Mouse (Mus musculus): ENCODE results near the gene Ank2. TPM values are rescaled to one million over a fixed set of nuclear protein-coding genes. Genes with fewer than 3 reads are reported as not detected.

Ank2 gene
- polyA plus RNA-seq, 1 experiment from 2014 or later, result 118 TPM

DNA sequence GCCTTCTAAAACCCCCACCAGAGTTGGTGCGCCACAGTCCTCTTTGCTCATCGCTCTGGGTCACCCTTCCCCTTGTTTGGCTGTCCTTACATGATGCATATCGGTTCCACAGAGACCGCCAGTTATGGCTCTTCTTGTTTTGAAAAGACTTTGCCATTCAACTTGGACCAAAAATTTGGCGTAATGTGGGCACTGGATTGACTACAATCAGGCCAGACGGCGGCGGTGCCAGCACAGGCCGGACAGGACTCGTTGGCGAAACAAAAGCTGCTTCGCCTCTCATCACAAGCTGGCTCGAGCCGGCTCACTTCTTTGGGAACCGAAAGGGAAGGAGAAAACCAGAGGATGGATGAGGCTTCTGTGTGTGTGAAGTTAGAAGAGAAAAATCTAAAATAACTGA, 135.6 kb downstream of the Ank2 start:
- Histone ChIP-seq H3K9me3 (ENCODE audit: control insufficient read depth, low read length) (no peaks in the 10 kb centered on the region), H3K27ac (ENCODE audit: low read depth, low read length) (no peak overlapping the region), H3K4me1 (replicated peaks; ENCODE audit: control insufficient read depth, insufficient read depth, low read length) (no peaks in the 10 kb centered on the region), H3K4me3 (ENCODE audit: low read depth, low read length) (no peak overlapping the region), H3K9ac (ENCODE audit: low read depth, low read length) (no peak overlapping the region), H3K36me3 (ENCODE audit: control insufficient read depth, insufficient read depth, low read length) (no peaks in the 10 kb centered on the region), H3K4me2 (replicated peaks; ENCODE audit: low read depth, low read length) (no peak overlapping the region), H3K27me3 (ENCODE audit: control insufficient read depth, insufficient read depth, low read length) (no peaks in the 10 kb centered on the region)
- 88% methylated on average over 15 of the region's 15 CpGs for WGBS
- ATAC-seq (ENCODE audit: low FRiP score) (no peak), DNase-seq (ENCODE audit: low spot score) (no peak)

DNA sequence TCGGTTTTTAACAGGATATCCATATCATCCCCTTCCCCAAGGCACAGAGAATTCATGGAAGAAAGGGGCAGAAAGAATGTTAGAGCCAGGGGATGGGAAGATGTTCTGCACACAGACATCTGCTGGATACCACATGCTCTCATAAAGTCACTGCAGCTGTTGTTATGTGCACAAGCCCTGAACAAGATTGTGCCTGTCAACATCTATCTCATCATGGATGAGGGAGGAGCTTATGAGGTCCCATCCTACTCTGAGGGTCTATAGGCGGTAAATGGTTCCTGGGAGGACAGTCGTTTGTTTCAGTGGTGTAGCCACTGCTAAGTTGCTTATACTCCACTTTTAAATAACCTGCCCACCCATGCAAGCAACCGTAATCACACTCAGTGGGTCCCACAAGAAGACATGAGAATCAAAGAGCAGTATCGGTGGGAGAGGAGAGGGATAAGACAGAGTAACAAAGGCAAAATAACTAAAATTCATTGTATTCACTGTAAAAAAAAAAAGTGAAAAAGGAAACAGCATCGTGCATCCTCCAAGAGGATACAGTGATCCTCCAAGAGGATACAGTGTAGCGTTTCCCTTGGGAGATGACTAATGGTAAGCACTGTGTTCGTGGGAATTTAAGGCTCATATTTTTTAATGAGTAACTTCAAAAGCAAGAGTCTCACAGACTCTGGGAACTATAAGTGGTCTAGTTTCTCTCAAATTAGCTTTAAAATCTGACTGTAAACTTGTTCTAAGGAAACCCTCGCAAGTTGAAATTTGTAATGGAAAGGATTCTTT, 136.3 kb downstream of the Ank2 start:
- Histone ChIP-seq H3K4me2 (replicated peaks; ENCODE audit: low read depth, low read length) (no peak overlapping the region), H3K27ac (ENCODE audit: low read depth, low read length) (no peak overlapping the region), H3K9ac (ENCODE audit: low read depth, low read length) (no peak overlapping the region), H3K27me3 (ENCODE audit: control insufficient read depth, insufficient read depth, low read length) (no peaks in the 10 kb centered on the region), H3K4me1 (replicated peaks; ENCODE audit: control insufficient read depth, insufficient read depth, low read length) (no peaks in the 10 kb centered on the region), H3K36me3 (ENCODE audit: control insufficient read depth, insufficient read depth, low read length) (no peaks in the 10 kb centered on the region), H3K9me3 (ENCODE audit: control insufficient read depth, low read length) (no peaks in the 10 kb centered on the region), H3K4me3 (ENCODE audit: low read depth, low read length) (no peak overlapping the region)
- 89% methylated on average over 9 of the region's 9 CpGs for WGBS
- no peak for ATAC-seq (ENCODE audit: low FRiP score)
- DNase-seq (ENCODE audit: low spot score), result no peak

DNA sequence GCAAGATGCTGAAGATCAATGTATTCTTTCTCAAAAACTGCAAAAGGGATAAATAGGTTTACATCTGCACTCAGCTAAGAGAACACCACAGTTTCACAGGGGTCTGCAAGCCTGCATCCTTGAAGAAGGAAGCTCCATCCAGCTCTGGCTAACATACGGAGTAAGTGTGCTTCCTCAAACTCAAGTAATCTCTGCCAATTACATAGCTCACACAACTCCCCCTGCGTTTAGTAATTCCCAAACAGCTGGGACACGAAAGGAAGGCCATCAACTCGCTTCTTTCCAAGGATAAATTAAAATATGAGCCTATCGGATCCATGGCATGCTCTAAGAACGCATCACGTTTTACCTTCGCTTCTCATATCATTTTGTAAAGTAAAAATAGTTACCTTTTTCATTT, 137.3 kb downstream of the Ank2 start:
- no peaks in the 10 kb centered on the region for H3K4me1 ChIP-seq (replicated peaks; ENCODE audit: control insufficient read depth, insufficient read depth, low read length)
- H3K36me3 ChIP-seq (ENCODE audit: control insufficient read depth, insufficient read depth, low read length), result no peaks in the 10 kb centered on the region
- ATAC-seq (ENCODE audit: low FRiP score) (no peak), DNase-seq (ENCODE audit: low spot score) (no peak)
- no peak overlapping the region for H3K4me2 ChIP-seq (replicated peaks; ENCODE audit: low read depth, low read length)
- no peak overlapping the region for H3K4me3 ChIP-seq (ENCODE audit: low read depth, low read length)
- no peak overlapping the region for H3K9ac ChIP-seq (ENCODE audit: low read depth, low read length)
- 78% methylated on average over 8 of the region's 8 CpGs for WGBS
- H3K27ac ChIP-seq (ENCODE audit: low read depth, low read length), result no peak overlapping the region
- H3K9me3 ChIP-seq (ENCODE audit: control insufficient read depth, low read length), result no peaks in the 10 kb centered on the region
- no peaks in the 10 kb centered on the region for H3K27me3 ChIP-seq (ENCODE audit: control insufficient read depth, insufficient read depth, low read length)

DNA sequence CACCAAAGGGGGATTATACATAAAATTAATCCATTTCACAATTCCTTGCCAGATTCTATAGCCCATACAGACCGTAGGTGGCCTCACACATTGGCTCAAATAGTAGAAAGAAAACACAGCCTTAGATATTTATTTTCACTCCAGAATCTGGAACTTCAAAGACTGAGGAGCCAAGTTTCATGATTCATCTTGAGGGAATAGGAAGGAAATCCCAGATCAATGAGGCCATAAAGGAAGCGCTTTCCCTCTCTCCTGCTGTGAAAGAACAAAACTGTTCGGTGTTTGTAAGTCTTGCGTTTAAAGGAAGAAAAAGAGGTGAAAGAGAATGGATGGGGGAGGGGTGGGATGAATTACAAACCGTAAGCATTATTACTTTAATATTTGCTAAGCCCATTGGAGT, 137.8 kb downstream of the Ank2 start:
- 38% methylated on average over 5 of the region's 5 CpGs for WGBS
- ATAC-seq (ENCODE audit: low FRiP score), result no peak
- H3K4me2 ChIP-seq (replicated peaks; ENCODE audit: low read depth, low read length), result no peak overlapping the region
- H3K9me3 ChIP-seq (ENCODE audit: control insufficient read depth, low read length), result no peaks in the 10 kb centered on the region
- no peaks in the 10 kb centered on the region for H3K27me3 ChIP-seq (ENCODE audit: control insufficient read depth, insufficient read depth, low read length)
- H3K36me3 ChIP-seq (ENCODE audit: control insufficient read depth, insufficient read depth, low read length), result no peaks in the 10 kb centered on the region
- H3K4me3 ChIP-seq (ENCODE audit: low read depth, low read length), result no peak overlapping the region
- H3K27ac ChIP-seq (ENCODE audit: low read depth, low read length), result no peak overlapping the region
- no peak for DNase-seq (ENCODE audit: low spot score)
- H3K9ac ChIP-seq (ENCODE audit: low read depth, low read length), result no peak overlapping the region
- H3K4me1 ChIP-seq (replicated peaks; ENCODE audit: control insufficient read depth, insufficient read depth, low read length), result no peaks in the 10 kb centered on the region

DNA sequence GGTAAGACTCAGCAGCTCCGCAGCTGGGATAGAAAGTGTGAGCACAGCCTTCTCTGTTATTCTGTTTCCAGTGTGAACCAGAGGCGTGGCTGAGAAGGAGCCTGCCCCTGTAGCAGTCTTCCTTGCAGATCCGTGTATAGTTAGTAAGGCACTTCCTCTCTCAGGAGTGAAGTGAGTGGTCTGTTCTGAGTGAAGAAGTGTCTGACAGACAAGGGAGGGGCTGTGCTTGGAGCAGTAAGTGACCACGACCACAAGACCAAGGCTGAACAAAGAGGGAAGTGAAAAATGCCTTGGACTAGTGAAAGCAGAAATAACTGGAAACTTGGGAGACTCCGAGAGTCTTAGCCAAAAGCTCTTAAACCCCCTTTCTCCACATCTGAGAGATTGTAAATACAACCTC, 143.9 kb downstream of the Ank2 start:
- Histone ChIP-seq H3K4me1 (replicated peaks; ENCODE audit: control insufficient read depth, insufficient read depth, low read length) (no peaks in the 10 kb centered on the region), H3K4me3 (ENCODE audit: low read depth, low read length) (no peak overlapping the region), H3K27ac (ENCODE audit: low read depth, low read length) (no peak overlapping the region), H3K4me2 (replicated peaks; ENCODE audit: low read depth, low read length) (no peak overlapping the region), H3K27me3 (ENCODE audit: control insufficient read depth, insufficient read depth, low read length) (no peaks in the 10 kb centered on the region), H3K9ac (ENCODE audit: low read depth, low read length) (no peak overlapping the region), H3K9me3 (ENCODE audit: control insufficient read depth, low read length) (no peaks in the 10 kb centered on the region), H3K36me3 (ENCODE audit: control insufficient read depth, insufficient read depth, low read length) (no peaks in the 10 kb centered on the region)
- ATAC-seq (ENCODE audit: low FRiP score) (no peak), DNase-seq (ENCODE audit: low spot score) (no peak)
- 51% methylated on average over 5 of the region's 5 CpGs for WGBS

DNA sequence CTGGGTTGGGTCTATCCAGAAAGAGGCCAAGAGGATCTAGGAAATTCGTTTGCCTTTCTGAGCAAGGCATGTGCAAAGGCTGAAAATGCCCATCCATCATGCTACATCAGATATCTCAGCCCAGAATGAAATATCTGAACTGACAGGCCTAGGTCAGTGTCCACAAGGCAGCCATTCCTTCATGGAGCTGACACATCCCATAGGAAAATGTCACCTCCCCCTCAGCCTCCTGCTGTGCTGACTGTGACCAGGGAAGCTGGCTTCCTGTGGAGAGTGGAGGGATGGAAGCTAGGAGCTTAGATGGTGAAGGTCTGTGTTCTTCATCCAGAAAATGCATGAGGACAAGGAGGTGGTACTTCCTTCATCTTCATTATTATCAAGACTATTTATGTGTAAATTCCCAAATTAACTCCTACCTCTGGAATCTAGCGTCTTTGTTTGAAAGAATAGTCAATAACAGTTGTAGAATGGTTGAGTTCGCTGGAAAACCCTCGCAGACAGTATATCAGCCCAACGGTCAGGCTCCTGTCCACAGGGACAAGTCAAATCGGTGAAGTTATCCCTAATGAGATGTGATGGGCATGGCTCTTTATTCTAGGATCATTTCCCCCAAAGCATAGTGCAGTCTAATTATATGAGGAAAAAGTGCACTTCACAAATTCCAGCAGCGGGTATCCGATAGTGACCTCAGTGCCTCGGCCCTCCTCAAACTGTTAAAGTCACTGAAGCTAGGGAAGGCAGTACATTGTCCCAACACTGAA, 148.4 kb downstream of the Ank2 start:
- Histone ChIP-seq H3K4me3 (ENCODE audit: low read depth, low read length) (no peak overlapping the region), H3K4me1 (replicated peaks; ENCODE audit: control insufficient read depth, insufficient read depth, low read length) (no peaks in the 10 kb centered on the region), H3K4me2 (replicated peaks; ENCODE audit: low read depth, low read length) (no peak overlapping the region), H3K36me3 (ENCODE audit: control insufficient read depth, insufficient read depth, low read length) (no peaks in the 10 kb centered on the region), H3K27me3 (ENCODE audit: control insufficient read depth, insufficient read depth, low read length) (no peaks in the 10 kb centered on the region), H3K9me3 (ENCODE audit: control insufficient read depth, low read length) (no peaks in the 10 kb centered on the region), H3K27ac (ENCODE audit: low read depth, low read length) (no peak overlapping the region), H3K9ac (ENCODE audit: low read depth, low read length) (no peak overlapping the region)
- whole genome bisulfite sequencing, result 86% methylated on average over 9 of the region's 9 CpGs
- ATAC-seq (ENCODE audit: low FRiP score) (no peak), DNase-seq (ENCODE audit: low spot score) (no peak)

DNA sequence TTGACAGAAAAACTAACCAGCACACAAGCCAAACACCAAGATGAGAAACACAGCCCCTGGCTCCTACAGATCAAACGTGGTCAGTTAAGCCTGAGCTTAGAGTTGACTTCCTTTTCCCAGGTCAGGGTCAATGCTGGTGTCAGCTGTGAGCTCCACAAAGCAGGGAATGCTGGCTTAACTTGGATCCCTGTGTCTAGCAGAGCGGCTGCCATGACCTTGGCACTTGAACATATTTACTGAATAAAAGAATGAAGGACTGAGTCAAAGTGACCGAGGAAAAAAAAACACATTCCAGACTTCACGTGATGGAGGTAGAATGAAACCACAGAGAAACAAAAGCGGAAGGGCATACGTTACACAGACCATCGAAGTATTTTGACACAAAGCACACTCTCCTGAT, 150.2 kb downstream of the Ank2 start:
- WGBS, result 84% methylated on average over 7 of the region's 7 CpGs
- no peak overlapping the region for H3K27ac ChIP-seq (ENCODE audit: low read depth, low read length)

DNA sequence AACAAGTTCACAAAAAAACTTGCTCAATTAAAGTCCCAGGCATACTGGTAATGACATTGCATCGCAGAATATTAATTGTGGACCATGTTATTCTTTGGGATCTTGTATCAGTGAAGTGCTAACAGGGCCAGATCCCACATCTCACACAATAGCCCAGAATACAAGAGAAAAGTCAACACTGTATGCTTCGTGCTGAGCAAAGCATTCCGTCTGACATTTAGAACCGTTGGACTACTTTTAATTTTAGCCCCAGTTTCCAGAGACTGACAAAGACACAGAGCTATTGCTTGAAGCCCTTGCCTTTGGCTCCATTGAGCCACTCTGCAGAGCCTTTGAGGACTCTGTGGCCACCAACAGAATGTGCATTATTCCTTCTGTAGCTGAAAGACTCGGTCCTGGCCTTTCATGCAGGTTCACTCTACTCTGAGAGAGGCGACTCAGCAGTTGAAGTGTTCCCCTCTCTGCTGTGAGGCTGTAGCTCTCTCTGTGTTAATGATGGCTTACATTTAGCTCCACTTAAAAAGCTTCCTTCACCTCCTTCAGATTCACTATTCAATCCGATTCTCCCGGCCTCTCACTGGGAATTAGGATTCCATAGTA, 153.2 kb downstream of the Ank2 start:
- 76% methylated on average over 8 of the region's 8 CpGs for WGBS
- Histone ChIP-seq H3K9me3 (ENCODE audit: control insufficient read depth, low read length) (no peaks in the 10 kb centered on the region), H3K4me2 (replicated peaks; ENCODE audit: low read depth, low read length) (no peak overlapping the region), H3K4me3 (ENCODE audit: low read depth, low read length) (no peak overlapping the region), H3K4me1 (replicated peaks; ENCODE audit: control insufficient read depth, insufficient read depth, low read length) (no peaks in the 10 kb centered on the region), H3K27me3 (ENCODE audit: control insufficient read depth, insufficient read depth, low read length) (no peaks in the 10 kb centered on the region), H3K36me3 (ENCODE audit: control insufficient read depth, insufficient read depth, low read length) (no peaks in the 10 kb centered on the region), H3K27ac (ENCODE audit: low read depth, low read length) (no peak overlapping the region), H3K9ac (ENCODE audit: low read depth, low read length) (no peak overlapping the region)
- DNase-seq (ENCODE audit: low spot score) (no peak), ATAC-seq (ENCODE audit: low FRiP score) (no peak)

More for the DNA sequence above, 150.2 kb downstream of the Ank2 start:
- ATAC-seq (ENCODE audit: low FRiP score) (no peak), DNase-seq (ENCODE audit: low spot score) (no peak)
- no peak overlapping the region for H3K9ac ChIP-seq (ENCODE audit: low read depth, low read length)
- no peak overlapping the region for H3K4me3 ChIP-seq (ENCODE audit: low read depth, low read length)
- H3K4me1 ChIP-seq (replicated peaks; ENCODE audit: control insufficient read depth, insufficient read depth, low read length), result no peaks in the 10 kb centered on the region
- no peaks in the 10 kb centered on the region for H3K27me3 ChIP-seq (ENCODE audit: control insufficient read depth, insufficient read depth, low read length)
- H3K36me3 ChIP-seq (ENCODE audit: control insufficient read depth, insufficient read depth, low read length), result no peaks in the 10 kb centered on the region
- no peaks in the 10 kb centered on the region for H3K9me3 ChIP-seq (ENCODE audit: control insufficient read depth, low read length)
- H3K4me2 ChIP-seq (replicated peaks; ENCODE audit: low read depth, low read length), result no peak overlapping the region

All from hindbrain, embryonic 11.5 days (tissue).